Mouse (Mus musculus) CD4-positive, CD25-positive, alpha-beta regulatory T cell, adult 4 months (primary cell): ENCODE results near the gene Ccdc88c. TPM values are rescaled to one million over a fixed set of nuclear protein-coding genes. Genes with fewer than 3 reads are reported as not detected.

Experiments
- ATAC-seq: one replicate; pipeline ENCODE4 v1.8.0; 2017
- polyA plus RNA-seq, 2 experiments: library from polyadenylated mRNA; unstranded; fragments of 100-300 nt; shearing (Covaris generic); gene quantifications; one replicate each; pipeline ENCODE4 v1.2.1; 2017

Ccdc88c gene
- 100 to 1,000 TPM in 1 of 2 experiments, 10 to 100 TPM in 1; 89.5 to 106 TPM for polyA plus RNA-seq

GRCm38 (mm10) chr12:101028954-101029731, at the start of gene Ccdc88c:
TSS of gene Ccdc88c (minus strand) at chr12:101029056.
- ATAC-seq: peak; percentile 78

GRCm38 (mm10) chr12:101077955-101078354, 49.1 kb upstream of the Ccdc88c start:
- ATAC-seq: no peak

DNA sequence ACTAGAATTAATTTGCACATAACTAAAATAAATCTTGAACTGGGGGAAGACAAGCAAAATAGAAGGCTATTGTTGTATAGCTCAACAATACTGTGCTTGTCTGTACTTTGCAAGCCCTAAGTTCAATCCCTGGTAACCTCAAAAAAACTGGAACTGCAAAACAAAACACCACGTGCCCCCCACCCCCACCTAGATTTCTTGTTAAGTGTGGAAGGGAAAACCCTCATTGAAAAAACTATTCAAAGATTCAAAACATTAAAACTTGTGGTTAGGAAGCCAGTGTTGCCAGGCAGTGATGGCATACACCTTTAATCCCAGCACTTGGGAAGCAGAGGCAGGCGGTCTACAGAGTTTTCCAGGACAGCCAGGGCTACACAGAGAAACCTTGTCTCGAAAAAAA, 46.6 kb upstream of the Ccdc88c start:
- ATAC-seq: peak; percentile 11

- peak; percentile 70 for ATAC-seq
Measured at GRCm38 (mm10) chr12:101074821-101075429, 46.1 kb upstream of the Ccdc88c start.

DNA sequence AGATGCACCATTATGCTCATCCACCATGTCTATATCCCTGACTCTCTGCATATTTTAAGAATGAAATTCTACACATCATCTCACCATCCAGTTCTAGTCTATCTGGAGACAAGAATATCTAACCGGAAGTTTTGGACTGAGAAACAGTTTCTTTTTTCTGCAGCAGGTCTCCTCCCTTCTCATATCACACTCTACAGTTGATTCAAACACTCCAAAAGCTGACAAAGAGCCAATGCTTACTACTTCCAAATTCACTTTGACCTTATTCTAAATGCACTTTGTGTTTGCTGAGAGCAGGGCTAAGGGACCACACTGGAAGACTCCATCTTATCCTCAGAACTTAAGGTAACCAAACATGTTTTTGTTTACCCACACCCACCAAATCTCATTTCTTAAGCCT, 41.0 kb upstream of the Ccdc88c start:
- ATAC-seq: no peak

DNA sequence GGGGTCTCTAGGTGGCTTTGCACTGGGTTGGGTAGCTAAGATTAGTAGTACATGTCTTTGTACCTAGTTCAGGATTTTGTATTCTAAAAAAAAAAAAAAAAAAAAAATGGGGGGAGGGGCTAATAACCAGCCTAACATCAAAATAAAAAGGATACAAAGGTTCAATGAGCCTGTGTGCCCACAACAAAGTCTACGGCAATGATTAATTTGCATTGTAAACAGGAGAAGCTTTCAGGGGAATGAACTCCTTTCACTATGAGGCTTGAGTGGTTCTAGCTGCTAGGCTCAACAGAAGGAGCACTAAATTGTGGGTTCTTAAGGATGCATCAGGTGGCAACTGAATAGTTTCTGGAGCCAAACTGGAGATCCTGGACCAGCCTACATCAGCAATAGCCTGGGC, 37.5 kb upstream of the Ccdc88c start:
- no peak for ATAC-seq

DNA sequence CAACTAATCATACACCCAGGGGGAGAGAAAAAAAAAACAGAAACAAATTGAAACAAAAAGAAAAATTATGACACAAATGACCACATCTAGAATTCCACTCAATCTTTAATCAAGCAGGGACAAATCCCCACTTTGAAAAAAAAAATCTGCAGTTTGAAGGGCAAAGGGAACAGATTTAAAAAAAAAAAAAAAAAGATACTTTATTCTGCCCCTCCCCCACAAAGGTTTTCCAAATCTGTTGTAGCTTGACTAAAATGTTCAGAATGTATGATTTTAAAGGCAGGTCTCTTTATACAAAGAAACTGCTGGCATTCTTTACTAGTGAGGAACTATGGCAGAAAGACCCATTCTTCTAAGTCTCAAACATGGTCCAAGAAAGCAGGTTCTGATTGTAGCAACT, 11.1 kb upstream of the Ccdc88c start:
- no peak for ATAC-seq

GRCm38 (mm10) chr12:101028247-101028953, 456 bp downstream of the Ccdc88c start:
- no peak for ATAC-seq

DNA sequence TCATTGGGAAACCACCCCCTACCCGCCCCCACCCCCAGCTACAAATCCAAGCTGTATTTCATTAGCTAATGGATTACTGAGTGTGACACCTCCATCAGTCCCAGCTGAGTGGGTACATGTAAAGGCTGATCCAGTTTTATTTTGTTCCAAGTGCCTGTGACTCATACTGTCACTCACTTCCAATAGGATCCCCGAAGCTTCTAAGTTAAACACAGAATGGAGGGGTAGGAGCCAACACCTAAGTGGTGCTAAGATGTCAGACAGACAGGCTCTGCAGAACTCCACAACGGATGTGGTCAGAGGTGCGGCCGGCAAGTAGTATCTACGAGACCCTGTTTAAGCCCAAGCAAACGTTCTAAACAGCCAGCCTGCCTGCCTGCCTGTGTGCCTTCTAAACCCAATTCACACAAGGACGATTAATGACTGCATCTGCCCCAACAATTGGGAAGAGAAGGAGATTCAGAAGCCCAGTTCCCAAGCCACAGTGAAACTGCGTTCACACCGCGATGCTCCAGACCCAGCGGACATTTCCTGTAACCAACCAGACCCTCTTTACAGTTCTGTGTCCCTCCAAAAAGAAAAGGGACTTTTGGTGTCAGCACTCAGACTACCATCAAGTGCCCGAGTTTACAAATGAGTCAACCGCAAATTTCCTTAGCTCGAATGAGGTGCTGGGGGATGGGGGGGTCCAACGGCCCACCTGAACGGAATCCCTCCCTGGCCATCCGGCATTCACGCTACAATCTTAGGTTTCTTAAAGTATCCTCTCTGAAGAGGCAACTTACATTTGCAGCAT, 1.2 kb downstream of the Ccdc88c start:
- ATAC-seq: peak; percentile 38

GRCm38 (mm10) chr12:101026946-101027345, 1.9 kb downstream of the Ccdc88c start:
- no peak for ATAC-seq

DNA sequence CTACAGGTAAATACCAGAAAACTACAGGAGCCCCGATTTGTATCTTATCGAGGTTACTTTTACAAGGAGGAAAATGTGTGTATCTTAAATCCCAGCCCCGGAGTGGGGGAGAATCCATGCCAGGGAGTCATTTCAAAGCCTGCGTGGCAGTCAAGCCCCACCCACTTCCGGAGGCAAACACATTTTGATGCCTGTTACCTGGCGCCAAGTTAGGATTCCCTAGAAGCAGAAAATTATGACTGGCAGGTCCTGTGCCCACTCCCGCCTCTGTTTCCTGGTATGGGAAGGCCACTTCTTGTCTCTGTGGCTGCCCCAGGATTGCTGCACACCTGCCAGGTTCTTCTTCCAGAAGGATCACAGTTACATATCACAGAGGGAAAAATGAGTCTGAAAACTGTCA, 2.3 kb downstream of the Ccdc88c start:
- no peak for ATAC-seq

DNA sequence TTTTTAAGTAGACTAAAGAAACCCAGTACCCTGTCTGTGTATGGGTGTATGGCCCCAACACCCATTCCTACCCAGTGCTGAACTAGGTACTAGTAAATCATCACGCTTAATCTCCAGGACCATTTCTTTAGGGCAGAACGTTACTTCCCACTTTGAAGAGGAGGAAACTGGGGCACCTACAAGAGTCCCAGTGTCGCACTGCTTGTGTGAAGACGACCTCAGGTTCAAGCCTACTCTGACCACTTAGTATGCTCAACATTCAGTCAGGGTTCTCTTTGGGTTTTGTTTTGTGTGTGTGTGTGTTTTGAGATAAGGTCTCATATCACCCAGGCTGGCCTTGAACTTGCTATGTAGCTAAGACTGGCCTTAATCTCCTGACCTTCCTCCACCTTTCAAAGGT, 2.8 kb downstream of the Ccdc88c start:
- ATAC-seq: no peak

GRCm38 (mm10) chr12:101025379-101025778, 3.5 kb downstream of the Ccdc88c start:
- no peak for ATAC-seq

DNA sequence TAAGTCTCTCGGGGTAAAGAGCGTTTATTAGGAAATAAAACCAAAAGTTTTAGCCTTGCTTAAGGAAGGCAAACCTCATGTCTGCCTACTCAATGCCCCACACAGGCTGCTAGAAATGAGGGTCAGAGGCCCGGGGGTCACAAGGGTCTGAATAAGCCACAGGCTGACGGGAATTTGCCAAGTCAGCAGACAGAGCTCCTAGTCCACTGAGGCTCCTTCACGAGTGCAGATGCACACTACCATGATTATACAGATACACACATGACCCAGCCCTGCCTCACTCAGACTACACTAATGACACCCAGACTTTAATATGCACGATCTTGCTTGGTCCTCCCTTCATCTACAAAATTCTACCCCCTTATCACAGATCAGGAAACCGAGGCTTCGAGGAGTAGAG, 4.0 kb downstream of the Ccdc88c start:
- ATAC-seq: no peak

GRCm38 (mm10) chr12:101023143-101023542, 5.7 kb downstream of the Ccdc88c start:
- no peak for ATAC-seq

GRCm38 (mm10) chr12:101022353-101022752, 6.5 kb downstream of the Ccdc88c start:
- no peak for ATAC-seq

DNA sequence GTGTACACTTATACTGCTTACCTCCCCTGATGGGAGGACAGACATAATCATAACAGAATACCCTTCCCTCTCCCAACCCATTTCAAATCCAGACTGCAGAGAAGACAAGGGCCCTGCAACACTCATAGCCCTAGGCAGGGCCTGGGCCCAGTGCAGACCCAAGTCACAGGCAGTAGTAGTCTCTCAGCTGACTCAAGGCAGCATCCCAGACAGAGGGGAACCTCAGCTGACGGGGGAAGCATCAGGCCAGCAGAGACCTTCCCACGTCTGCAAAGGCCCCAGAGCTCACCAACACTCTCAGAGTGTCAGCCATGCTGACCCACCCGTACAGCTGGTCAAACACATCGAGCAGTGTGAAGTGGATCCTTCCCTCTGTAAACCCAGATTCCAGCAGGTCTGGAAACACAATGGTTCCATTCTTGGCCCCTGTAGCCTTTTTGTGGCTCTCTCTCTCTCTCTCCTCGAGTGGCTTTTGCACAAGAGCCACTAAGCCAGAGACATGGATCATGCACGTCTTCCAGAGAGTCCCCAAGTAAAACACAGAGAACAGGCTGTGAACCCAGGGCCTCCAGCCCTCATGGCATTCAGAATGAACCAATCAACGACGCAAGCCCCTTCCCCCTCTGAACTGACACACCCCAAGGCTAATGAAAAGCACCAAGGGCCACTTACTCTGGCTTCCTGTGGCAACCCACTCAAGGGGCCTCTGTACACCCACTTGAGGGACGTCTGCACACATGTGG, 7.2 kb downstream of the Ccdc88c start:
- ATAC-seq: no peak

- ATAC-seq: no peak
Measured at GRCm38 (mm10) chr12:101020210-101021015, 8.4 kb downstream of the Ccdc88c start.

- no peak for ATAC-seq
Measured at GRCm38 (mm10) chr12:101019443-101019842, 9.4 kb downstream of the Ccdc88c start.

GRCm38 (mm10) chr12:101019031-101019430, 9.8 kb downstream of the Ccdc88c start:
- no peak for ATAC-seq

GRCm38 (mm10) chr12:101017971-101018371, 10.9 kb downstream of the Ccdc88c start:
- peak; percentile 81 for ATAC-seq
